Mouse (Mus musculus): ENCODE results near the gene Tgfb2. TPM values are rescaled to one million over a fixed set of nuclear protein-coding genes. Genes with fewer than 3 reads are reported as not detected.

Gene Tgfb2
- polyA plus RNA-seq, 2 experiments from 2014 or later, result 0.08 to 0.51 TPM

GRCm38 (mm10) chr1:186702391-186703255 is 3.2 kb downstream of the Tgfb2 start:
- no peak for ATAC-seq

- ATAC-seq, result no peak
These were observed 4.4 kb downstream of the Tgfb2 start for GRCm38 (mm10) chr1:186701206-186701905.

- ATAC-seq, result no peak
These were observed 5.3 kb downstream of the Tgfb2 start for GRCm38 (mm10) chr1:186700496-186700895.

GRCm38 (mm10) chr1:186698583-186699338 is 7.0 kb downstream of the Tgfb2 start:
- no peak for ATAC-seq

GRCm38 (mm10) chr1:186696231-186696630 is 9.6 kb downstream of the Tgfb2 start:
- ATAC-seq, result no peak

GRCm38 (mm10) chr1:186695361-186695760 is 10.4 kb downstream of the Tgfb2 start:
- ATAC-seq, result no peak

GRCm38 (mm10) chr1:186692370-186692769 is 13.4 kb downstream of the Tgfb2 start:
- no peak for ATAC-seq

GRCm38 (mm10) chr1:186691708-186692107 is 14.1 kb downstream of the Tgfb2 start:
- no peak for ATAC-seq

- no peak for ATAC-seq
These were observed 21.7 kb downstream of the Tgfb2 start for GRCm38 (mm10) chr1:186684041-186684440.

- no peak for ATAC-seq
These were observed 23.2 kb downstream of the Tgfb2 start for GRCm38 (mm10) chr1:186682606-186683005.

- no peak for ATAC-seq
These were observed 28.2 kb downstream of the Tgfb2 start for GRCm38 (mm10) chr1:186677614-186678013.

- no peak for ATAC-seq
These were observed 29.6 kb downstream of the Tgfb2 start for GRCm38 (mm10) chr1:186676199-186676598.

GRCm38 (mm10) chr1:186675263-186675662 is 30.5 kb downstream of the Tgfb2 start:
- no peak for ATAC-seq

GRCm38 (mm10) chr1:186674621-186675020 is 31.2 kb downstream of the Tgfb2 start:
- ATAC-seq, result no peak

GRCm38 (mm10) chr1:186673166-186673565 is 32.6 kb downstream of the Tgfb2 start:
- ATAC-seq, result no peak

- ATAC-seq, result no peak
These were observed 42.4 kb downstream of the Tgfb2 start for GRCm38 (mm10) chr1:186663412-186663811.

GRCm38 (mm10) chr1:186662996-186663395 is 42.8 kb downstream of the Tgfb2 start:
- ATAC-seq, result no peak

- ATAC-seq, result no peak
These were observed 44.4 kb downstream of the Tgfb2 start for GRCm38 (mm10) chr1:186661206-186661921.

- ATAC-seq, result no peak
These were observed 47.0 kb downstream of the Tgfb2 start for GRCm38 (mm10) chr1:186658783-186659182.

- ATAC-seq, result no peak
These were observed 48.1 kb downstream of the Tgfb2 start for GRCm38 (mm10) chr1:186657559-186658219.

- ATAC-seq, result no peak
These were observed 49.0 kb downstream of the Tgfb2 start for GRCm38 (mm10) chr1:186656732-186657329.
